Mouse (Mus musculus) frontal cortex, postnatal 10 days (tissue): ENCODE measurements around the gene Rhbdl1.

ENCODE experiments used
- DNase-seq, 2 experiments: peaks; one replicate each; pipeline ENCODE4 v3.0.0; 2022; ENCODE audit warnings: low spot score in 2 of 2, mixed read lengths in 1 of 2

Rhbdl1 gene

DNA sequence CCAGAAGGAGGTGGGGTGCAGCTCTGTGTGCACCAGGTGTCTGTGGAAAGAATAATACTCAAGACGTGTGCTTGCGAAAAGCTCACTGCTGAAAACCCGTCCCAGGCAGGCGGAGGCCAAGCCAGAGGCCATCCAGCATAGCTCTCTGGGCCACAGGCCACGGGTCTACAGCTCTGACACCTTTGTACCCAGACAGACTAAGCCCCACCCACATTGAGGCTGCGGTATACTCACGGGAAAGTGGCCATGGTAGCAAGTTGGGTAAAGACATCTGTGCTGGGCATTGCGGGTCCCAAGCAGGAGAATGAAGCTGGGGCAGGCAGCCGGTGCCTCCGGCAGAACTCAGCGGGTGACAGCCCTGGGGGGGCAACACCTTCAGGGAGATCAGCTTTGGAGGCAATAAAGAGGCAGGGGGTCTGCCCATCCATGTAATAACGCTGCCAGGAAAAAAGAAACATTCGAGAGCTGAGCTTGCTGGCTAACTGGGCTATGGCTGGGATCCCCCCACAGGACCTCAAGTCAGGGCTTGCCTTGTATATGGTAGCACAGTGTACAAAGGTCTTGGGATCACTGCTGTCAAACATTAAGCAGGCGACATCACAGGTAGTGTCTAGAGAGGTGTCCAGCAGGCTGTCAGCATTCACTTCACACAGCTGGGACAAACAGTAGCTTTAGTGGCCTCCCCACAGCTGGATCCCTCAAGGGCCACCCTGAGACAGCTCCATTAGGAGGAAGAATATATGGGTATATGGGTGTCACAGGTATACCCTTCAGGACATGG, 2.5 kb upstream of the Rhbdl1 start:
- DNase-seq, result no peak

DNA sequence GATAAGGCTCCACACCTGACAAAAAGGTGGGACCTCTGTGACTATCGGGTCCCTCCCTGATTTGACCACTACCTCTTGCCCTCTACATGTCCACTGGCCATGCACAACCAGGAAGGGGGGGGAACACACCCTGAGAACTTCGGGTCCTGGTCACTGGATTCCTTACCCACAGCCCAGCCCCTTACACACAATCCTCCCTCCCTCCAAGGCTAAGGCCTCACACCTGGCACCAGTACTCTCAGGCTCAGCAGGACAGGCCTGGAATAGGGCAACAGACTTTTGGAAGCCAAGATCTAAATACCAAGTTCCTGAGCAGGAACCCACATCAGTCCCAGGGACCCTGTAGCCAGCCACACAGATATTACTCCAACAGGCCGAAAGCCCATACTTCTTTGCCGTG, 1.8 kb upstream of the Rhbdl1 start:
- DNase-seq, result no peak

DNA sequence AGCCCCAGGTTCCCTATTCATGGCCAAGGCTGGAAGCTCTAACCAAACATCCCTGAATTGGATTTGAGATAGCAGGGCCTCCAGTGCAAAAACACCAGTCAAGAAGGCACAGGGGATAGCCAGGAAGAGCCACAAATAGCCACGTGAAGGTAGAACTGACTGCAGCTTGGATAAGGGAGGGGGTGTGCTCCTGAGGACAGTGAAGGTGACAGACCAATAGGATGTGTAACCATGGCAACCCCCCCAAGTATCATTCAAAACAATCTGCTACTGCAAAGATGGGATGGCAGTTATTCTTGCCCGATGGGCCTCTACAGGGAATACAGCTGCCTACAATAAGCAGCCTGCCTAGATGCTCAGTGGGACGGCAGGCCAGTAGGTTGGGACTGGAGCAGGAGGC, 438 bp upstream of the Rhbdl1 start:
- no peak for DNase-seq

DNA sequence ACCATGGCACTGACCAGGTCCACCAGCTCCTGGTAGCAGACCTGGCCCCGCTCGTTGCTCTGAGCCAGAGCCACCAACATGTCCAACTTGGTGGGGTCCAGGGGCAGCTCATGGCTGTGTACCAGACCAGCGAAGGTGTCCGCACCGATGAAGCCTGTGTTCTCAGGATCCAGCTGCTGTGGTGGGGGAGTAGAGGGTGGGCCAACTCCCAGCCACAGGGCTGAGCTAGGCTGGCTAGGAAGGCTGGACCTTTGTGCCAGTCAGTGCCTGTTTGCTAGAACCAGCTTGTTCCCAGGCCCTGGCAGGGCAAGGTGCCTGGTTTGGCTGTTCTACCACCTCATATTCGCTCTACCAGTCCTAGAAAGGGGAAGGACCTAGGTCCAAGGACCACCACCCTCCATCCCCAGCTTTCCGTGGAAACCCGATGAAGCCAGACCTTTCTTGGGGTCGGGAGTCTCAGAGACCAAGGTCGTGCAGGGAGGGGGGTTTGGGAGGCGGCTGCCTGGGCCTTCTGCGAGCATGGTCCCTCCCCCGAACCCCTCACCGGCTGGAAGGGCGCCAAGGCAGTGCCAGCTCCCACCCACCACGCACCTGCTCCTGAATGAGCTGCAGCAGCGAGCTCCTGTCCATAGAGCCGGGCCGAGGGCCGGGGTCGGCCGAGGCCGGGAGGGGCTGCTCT, 559 bp downstream of the Rhbdl1 start:
- no peak for DNase-seq

DNA sequence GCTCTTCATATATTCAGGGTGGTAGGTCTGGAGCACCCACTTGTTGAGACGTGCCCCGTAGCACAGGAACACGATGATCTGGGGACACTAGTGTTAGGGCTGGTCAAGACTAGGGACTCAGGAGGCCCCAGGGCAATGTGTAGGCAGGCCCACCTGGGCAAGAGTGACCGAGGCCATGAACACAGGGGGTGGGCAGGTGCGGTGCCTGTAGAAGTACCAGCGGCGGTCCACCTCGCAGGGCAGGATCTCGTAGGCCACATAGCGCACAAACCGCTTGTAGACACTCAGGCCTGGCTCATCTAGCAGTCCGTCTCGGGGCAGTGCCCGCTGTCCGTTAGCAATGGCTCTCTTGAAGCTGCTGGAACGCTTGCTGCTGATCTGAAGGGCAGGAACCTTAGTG, 1.3 kb downstream of the Rhbdl1 start:
- DNase-seq, result no peak

GRCm38 (mm10) chr17:25835301-25835700, 1.8 kb downstream of the Rhbdl1 start:
- DNase-seq, result no peak

DNA sequence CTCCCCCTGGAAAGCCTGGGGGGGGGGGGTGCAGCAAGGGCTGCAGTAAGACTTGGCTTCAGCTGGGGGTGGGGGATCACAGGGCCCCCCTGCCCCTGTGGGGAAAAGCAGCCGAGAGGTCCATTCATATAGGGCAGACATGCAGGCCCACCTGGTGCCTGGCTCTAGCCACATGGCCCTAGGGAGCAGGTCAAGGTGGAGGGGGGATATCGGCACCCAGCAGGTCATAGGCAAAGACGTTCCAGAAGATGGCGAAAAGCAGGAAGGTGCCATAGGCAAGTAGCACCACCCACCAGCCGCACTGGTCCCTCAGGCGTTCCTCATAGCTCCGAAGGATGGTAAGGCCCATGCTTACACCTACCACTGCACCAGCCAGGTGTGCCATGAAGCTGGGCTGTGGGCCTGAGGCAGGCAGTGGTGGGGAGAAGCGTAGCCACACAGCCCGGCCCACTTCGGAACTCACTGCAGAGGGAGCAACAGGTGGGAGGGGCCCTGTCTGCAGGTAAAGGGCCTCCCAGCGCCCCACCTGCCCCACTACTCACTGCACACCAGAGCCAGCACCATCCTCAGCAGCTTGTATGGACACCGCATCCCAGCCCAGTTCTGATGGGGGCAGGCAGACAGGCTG, 2.4 kb downstream of the Rhbdl1 start:
- DNase-seq, result no peak

GRCm38 (mm10) chr17:25833961-25834594, 3.0 kb downstream of the Rhbdl1 start:
- no peak for DNase-seq

GRCm38 (mm10) chr17:25833291-25833663, 3.8 kb downstream of the Rhbdl1 start, which contains the start of gene Stub1:
TSS of gene Stub1 (minus strand) at chr17:25833404.
- peak; percentile 87 to 90 for DNase-seq

DNA sequence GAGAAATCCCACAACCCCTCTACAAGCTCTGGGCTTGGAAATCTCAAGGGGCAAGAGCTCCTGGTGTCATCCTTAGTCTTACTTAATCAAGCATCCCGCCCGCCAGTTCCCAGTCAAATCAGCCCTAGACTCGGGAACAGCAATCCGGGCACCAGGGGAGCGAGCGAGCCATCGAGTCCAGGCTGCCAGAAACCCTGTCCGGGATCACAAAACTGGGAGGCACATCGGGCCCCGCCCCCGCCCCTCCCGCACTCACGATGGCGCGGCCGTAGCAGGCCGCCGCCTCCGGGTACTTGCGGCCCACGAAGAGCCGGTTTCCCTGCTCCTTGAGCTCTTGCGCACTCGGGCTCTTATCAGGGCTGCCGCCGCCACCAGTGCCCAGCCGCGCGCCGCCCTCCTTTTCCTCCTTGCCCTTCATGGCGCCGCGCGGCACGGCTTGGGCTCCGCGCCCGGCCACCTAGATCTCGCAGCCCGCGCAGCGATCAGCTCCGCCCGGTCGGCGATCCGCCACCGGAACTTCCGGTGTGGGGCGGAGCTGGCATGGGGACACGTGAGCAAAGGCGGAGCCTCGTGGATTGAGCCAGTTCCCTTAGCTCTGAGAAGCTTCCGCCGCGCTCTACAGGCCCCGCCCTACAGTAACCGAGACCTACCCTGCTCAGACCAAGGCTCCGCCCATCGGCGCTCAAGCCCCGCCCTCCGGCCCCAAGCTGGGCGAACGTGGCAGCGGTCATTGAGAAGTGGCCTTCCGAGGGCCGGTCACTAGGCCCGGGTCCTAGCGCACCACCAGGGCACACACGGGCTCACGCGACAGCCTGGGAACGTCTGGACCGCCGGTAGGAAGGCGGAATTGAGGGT, 4.4 kb downstream of the Rhbdl1 start:
- DNase-seq, result peak; percentile 98 to 99

- DNase-seq, result no peak
Measured at GRCm38 (mm10) chr17:25831451-25832281, 5.4 kb downstream of the Rhbdl1 start.

- no peak for DNase-seq
Measured at GRCm38 (mm10) chr17:25830806-25831431, 6.2 kb downstream of the Rhbdl1 start.

DNA sequence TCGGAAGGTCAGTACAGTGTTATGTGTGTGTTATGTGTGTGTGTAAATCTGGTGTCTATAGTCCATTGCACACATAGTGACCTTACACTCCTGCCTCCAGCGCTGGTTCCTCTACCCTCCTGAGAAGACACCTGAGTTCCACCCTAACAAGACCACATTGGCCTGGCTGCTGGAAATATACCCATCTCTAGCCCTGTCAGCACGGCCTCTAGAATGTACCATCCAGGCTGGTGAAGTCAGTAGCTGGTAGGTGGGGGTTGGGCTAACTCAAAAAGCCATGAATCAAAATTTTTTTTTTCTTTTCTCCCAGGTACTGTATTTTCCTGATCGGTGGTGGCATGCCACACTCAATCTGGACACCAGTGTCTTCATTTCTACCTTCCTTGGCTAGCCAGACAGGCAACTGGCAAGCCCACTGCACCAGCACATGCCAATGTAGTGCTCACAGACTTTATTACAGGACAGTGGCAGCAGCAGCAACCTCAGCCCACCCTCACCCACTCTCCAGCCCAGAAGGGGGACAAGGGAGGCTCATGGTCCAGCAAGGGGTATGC, 6.8 kb downstream of the Rhbdl1 start:
- no peak for DNase-seq

DNA sequence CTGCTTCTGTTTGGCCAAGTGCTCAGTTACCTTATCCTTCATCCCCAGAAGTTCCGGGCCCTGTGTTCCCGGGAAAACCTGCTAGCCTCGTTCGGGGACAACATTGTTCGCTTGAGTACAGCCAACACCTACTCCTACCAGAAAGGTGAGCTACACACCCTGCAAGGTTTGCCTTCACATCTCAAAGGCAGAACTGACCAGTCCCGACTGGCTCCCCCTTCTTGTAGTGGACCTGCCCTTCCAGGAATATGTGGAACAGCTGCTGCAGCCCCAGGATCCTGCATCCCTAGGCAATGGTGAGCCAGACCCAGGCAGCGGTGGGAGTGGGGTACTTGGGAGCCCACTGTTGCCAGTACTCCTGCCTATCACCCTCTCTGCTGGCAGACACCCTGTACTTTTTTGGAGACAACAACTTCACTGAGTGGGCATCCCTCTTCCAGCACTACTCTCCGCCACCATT, 7.5 kb downstream of the Rhbdl1 start:
- no peak for DNase-seq

- peak; percentile 75 to 80 for DNase-seq
Measured at GRCm38 (mm10) chr17:25828712-25829557, 8.2 kb downstream of the Rhbdl1 start, which contains the start of gene Jmjd8. TSS of gene Jmjd8 (plus strand) at chr17:25828867.

- no peak for DNase-seq
Measured at GRCm38 (mm10) chr17:25828223-25828594, 8.9 kb downstream of the Rhbdl1 start.

GRCm38 (mm10) chr17:25827546-25828222, 9.4 kb downstream of the Rhbdl1 start:
- no peak for DNase-seq

DNA sequence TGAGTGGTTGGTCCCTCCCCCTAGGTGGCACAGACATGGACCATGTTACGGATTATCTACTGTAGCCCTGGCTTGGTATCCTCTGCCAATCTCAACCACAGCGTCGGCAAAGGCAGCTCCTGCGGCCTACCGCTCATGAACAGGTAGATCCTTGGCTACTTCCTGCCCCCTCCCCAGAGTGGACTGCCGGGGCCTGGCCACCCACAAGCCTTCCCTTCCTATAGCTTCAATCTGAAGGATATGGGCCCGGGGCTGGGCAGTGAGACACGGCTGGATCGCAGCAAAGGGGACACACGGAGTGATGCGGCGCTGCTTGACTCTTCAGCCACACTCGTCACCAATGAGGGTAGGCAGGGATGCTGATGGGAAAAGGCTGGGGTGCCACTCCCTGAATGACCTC, 10.1 kb downstream of the Rhbdl1 start:
- DNase-seq, result no peak
